In the genomic region with DNA sequence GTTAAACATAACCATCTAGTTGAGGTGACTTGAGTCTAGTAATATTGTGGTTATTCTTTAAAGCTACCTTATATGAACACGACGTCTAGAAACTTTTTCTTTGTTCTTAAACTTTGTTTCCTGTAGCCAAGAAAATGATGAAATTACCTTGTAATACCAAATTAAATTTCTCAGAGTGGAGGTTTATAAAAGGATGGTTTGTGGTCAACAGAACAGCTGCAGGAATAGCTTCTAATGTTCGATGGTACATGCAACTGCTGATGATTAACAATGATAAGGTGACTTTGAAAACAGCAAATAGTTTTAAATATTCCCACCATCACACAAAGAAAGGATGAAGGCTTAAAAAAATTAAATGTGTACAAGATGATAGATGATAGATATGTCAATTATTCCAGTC, we compare ENCODE assay signal across 10 mouse cellular contexts.
"Had no signal": no experiment of that assay in that cellular context is flagged by ENCODE, and none has a peak within 500 bp of the region (broad histone marks: within the 10 kb centered on the region; RNA-seq: fewer than 3 reads in every experiment).

No protein-coding gene starts in this region.

- H3K27me3 ChIP-seq: liver, embryonic 15.5 days; lung, embryonic 15.5 days; midbrain, embryonic 13.5 days; midbrain, embryonic 15.5 days; neural tube, embryonic 13.5 days; neural tube, embryonic 15.5 days; stomach, embryonic 15.5 days had no signal

- H3K4me1 ChIP-seq: lung, embryonic 15.5 days; midbrain, embryonic 13.5 days; midbrain, embryonic 15.5 days; neural tube, embryonic 13.5 days; neural tube, embryonic 15.5 days; stomach, embryonic 15.5 days had no signal

- H3K9me3 ChIP-seq: liver, embryonic 15.5 days; lung, embryonic 15.5 days; midbrain, embryonic 13.5 days; midbrain, embryonic 15.5 days; neural tube, embryonic 13.5 days; neural tube, embryonic 15.5 days; stomach, embryonic 15.5 days had no signal

- H3K9ac ChIP-seq: liver, embryonic 15.5 days; liver, postnatal 0 days; lung, embryonic 15.5 days; midbrain, embryonic 13.5 days; midbrain, embryonic 15.5 days; neural tube, embryonic 13.5 days; neural tube, embryonic 15.5 days; stomach, embryonic 15.5 days had no signal

- H3K27ac ChIP-seq: liver, embryonic 15.5 days; lung, embryonic 15.5 days; midbrain, embryonic 13.5 days; midbrain, embryonic 15.5 days; neural tube, embryonic 13.5 days; neural tube, embryonic 15.5 days; stomach, embryonic 15.5 days; stomach, postnatal 0 days had no signal

- H3K4me2 ChIP-seq: liver, embryonic 15.5 days; lung, embryonic 15.5 days; midbrain, embryonic 11.5 days; midbrain, embryonic 13.5 days; midbrain, embryonic 15.5 days; neural tube, embryonic 13.5 days; neural tube, embryonic 15.5 days; stomach, embryonic 15.5 days had no signal

- H3K4me3 ChIP-seq: liver, embryonic 15.5 days; lung, embryonic 15.5 days; midbrain, embryonic 13.5 days; midbrain, embryonic 15.5 days; neural tube, embryonic 13.5 days; neural tube, embryonic 15.5 days; stomach, embryonic 15.5 days had no signal
